Mouse (Mus musculus) ES-E14 (cell line): ENCODE measurements around the gene Olfr527.

Experiments used
- MAFK ChIP-seq: IDR thresholded peaks from 2 replicates; pipeline ENCODE4 v1.6.1; 2014; ENCODE audit warnings: mild to moderate bottlenecking, low read depth, low read length, inconsistent platforms; ENCODE audit not compliant: insufficient read depth
- ZNF384 ChIP-seq: IDR thresholded peaks from 2 replicates; pipeline ENCODE4 v1.6.1; 2012; ENCODE audit warnings: low read depth, low read length, inconsistent platforms

DNA sequence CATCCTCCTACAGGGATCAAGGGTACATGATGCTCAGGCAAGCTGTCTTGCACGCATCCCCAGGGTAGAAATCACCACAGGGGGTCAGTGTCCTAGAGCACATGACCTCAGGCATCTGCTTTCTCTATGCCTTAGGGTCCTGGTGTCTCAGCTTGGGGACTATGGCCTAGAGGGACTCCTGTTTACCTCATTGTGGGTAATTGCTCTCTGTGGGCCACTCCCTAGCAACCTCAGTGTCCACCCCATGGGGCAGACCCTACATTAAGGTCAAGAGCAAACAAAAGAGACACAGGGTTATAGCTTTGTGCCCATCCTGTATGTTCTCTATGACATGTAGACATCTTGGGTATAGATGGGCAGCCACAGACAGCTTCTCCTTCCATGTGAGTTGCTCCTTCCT is 13.3 kb upstream of the Olfr527 start, which contains the start of gene Olfr525:
- TF ChIP-seq ZNF384: no peak
- no peak for TF ChIP-seq MAFK
